Mouse (Mus musculus) monocyte, adult 5-6 weeks (primary cell): ENCODE measurements at regions not wholly inside any gene's neighbourhood (a gene's known extent, or its start where the extent isn't known, plus 50 kb on each side); places are given as distances from the start of the nearest gene placed in this dataset.

Experiments used
- ATAC-seq: fragments of 153-309, 156-312 bp; replicated peaks from 2 replicates; pipeline ENCODE4 v1.8.0; 2017; ENCODE audit warnings: mild to moderate bottlenecking; ENCODE audit not compliant: low TSS enrichment, insufficient number of reproducible peaks, severe bottlenecking, poor library complexity, low FRiP score

GRCm38 (mm10) chr14:103899111-103899814, 55.1 kb upstream of the Ednrb start:
- ATAC-seq = no peak

- ATAC-seq = peak; percentile 79
Observed at GRCm38 (mm10) chr14:103898689-103899088, 54.5 kb upstream of the Ednrb start.

- ATAC-seq = no peak
Observed at GRCm38 (mm10) chr14:103895261-103895660, 51.1 kb upstream of the Ednrb start.
